Mouse (Mus musculus): ENCODE measurements around the gene Anks4b. TPM values are rescaled to one million over a fixed set of nuclear protein-coding genes. Genes with fewer than 3 reads are reported as not detected.

The Anks4b gene
- not detected in 2 replicates for polyA plus RNA-seq (2012)

DNA sequence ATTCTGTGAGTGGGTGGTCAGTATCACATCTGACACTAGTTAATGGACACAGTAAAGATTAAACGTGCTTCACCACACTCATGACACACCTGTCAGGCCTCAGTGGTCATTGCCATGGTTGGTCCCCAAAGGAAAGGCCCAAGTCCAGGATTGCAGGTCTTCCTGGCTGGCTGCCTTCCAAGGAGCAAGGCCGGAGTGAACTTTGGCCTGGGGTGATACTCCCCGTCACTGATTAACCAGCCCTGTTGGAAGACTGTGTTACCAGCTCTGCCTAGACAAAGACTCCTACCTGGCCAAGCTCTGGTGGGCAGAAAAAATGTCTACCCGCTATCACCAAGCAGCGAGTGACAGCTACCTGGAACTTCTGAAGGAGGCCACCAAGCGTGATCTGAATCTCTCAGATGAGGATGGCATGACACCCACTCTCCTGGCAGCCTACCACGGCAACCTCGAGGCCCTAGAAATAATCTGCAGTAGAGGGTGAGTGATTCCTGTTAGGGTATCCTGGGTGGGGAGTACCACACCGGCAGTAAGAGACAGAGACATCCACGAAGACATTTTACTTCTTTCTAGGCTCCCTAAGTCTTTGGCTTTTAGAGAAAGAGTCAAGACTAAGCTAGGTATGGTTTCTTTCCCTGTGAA is at the start of gene Anks4b:
Anks4b (plus strand) TSS at position 256 of the 642 bp plus-strand sequence.

DNA sequence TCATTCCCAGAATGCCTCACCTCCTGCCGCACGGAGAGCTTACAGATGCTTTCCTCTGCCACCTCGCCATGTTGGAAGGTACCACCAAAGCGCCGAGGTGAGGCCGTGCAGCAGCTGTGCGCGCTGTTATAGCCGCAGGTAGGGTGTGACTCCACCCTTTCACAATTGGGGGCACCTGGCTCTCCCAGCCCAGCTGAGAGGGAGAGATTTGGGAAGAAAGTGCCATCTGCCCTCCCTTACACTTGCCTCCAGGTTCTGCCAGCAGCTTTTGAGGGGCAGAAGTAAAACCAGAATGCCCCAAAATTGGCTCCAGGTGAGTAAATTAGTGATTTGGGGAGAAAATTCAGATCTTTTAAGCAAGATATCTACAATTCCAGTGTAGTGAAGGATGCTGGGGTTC is 28.5 kb upstream of the Anks4b start, which contains the start of gene Zp2:
Zp2 (minus strand) TSS at position 101 of the 400 bp plus-strand sequence.

DNA sequence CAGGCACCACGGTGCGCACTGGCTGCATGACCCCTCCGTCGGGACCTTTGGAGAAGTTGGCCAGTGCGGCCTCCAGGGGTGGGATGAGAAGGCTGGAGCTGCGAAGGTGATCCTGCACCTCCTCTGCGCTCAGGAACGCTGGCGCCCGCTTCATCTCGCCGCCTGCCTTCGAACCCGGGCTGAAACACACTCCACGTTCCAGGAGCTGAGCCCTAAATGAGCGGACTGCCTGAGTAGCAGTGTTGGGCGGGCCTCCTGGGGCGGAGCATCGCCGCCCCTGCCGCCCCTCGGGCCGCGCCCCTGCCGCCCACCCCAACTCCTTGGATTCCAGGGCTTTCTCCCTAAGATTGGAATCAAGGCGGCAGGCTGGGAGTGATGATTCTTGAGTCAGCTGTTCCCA is 28.1 kb downstream of the Anks4b start, which contains the start of gene Crym:
Crym (minus strand) TSS at position 341 of the 400 bp plus-strand sequence.

DNA sequence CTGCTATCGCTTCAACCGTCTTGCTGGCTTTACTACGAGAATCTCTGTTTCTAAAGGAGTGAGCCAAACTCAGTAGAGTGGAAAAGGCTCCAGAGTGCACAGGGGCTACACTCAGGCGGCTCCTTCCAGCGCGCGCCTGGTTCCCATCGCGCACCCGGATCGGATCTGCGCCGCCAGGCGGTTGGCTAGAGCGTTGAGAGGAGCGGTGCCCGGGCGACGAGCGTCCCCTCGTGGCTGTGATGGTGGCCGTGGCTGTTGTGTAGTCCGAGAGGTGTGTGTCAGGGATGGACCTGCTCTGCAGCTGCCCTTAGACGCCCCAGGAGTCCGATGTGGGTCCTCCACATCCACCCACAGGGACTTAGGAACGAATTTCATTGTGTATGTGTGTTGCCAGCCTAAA is 30.1 kb downstream of the Anks4b start, which contains the start of gene Abca14:
Abca14 (plus strand) TSS at position 173 of the 400 bp plus-strand sequence.

Other genes with a start within 250 kb of the Anks4b start
- not detected in 2 replicates for gene Dnah3, start 78.6 kb upstream of the Anks4b start, polyA plus RNA-seq (2012)
- 8.5 and 8.6 TPM in 2 replicates for gene Tmem159, start 71.5 kb upstream of the Anks4b start, polyA plus RNA-seq (2012)
- not detected in 2 replicates for gene Zp2, start 28.6 kb upstream of the Anks4b start, polyA plus RNA-seq (2012)
- gene Crym, start 28.3 kb downstream of the Anks4b start, polyA plus RNA-seq (2012): not detected in 2 replicates
- not detected in 2 replicates for gene Abca14, start 30.1 kb downstream of the Anks4b start, polyA plus RNA-seq (2012)
- gene Abca15, start 154.8 kb downstream of the Anks4b start, polyA plus RNA-seq (2012): not detected in 2 replicates
- gene Abca16, start 235.8 kb downstream of the Anks4b start, polyA plus RNA-seq (2012): not detected in 2 replicates

Data from megakaryocyte-erythroid progenitor cell, adult 5 weeks (primary cell).